Mouse (Mus musculus): ENCODE results near the gene Gstt1.

The Gstt1 gene

DNA sequence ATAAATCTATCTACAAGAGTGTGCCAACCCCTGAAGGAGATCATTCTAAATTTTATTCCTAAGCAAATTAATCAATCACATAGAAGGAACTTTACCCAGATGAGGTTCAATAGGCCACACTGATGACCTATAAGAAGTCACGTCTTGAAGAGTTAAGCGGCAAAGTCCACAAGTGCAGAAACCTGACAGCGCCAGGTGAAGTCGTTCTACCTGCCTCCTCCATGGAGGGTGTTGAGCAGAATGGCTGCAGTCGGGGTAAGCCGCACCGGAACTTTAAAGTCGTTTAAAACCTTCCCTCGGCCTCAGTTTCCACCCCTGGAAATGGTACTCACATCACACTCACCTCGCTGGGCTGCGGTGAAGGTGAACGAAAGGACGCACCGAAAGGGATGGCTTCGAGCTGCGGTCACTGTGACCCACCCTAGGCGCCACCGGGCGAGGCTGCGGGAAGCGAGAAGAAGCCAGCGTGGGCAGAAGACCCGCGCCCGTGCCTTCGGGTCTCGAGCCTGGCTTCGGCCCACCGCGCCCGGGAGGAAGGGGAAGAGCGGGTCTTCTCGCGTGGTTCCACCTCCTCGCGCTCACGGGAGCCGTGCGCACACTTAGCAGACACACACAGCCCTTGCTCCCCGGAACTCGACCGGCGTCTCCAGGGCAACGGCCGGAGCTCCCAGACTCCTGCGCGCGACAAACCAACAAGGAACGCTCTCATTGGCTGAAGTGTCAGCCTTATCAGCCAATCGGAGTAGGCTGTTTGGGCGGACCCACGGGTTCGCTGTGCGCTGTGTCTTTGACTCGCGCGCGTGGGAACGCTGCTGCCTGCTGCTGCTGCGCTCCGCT, 34.5 kb downstream of the Gstt1 start, which contains the start of gene Cabin1:
Cabin1 (minus strand) TSS at position 660 of the 837 bp plus-strand sequence.
- peak; percentile 97 to 98 for DNase-seq

DNA sequence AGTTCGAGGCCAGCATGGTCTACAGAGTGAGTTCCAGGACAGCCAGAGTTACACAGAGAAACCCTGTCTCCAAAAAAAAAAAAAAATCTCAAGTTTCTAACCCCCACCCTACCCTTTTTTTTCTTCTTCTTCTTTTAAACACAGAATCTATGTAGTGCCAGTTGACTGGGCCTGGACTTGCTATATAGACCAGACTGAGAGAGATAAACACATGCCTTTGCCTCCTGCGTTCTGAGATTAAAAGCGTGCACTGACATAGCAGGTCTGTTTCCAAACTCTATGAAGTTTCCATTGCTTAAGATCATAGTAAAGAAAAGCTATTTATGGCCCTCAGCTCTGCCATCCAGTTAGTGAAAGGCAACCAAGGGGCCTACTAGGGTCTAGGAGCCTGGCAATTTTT, 36.0 kb downstream of the Gstt1 start:
- no peak for DNase-seq

DNA sequence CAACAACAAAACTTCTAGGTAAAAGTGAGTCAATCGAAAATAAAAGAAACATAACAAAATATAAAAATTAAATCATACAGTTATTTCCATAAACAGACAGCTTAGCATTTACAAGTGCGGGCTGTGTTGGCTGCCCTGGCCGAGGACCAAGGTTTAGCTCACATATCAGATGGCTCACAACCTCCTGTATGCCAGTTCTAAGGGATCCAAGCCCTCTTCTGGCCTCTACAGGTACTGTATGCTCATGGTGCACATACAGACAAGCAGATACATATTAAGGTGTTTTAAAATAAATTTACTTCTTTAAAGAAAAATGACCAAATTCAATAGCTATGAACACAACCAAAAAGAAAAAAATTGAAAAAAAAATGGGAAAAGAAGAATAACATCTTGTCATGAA, 38.1 kb downstream of the Gstt1 start:
- no peak for DNase-seq

DNA sequence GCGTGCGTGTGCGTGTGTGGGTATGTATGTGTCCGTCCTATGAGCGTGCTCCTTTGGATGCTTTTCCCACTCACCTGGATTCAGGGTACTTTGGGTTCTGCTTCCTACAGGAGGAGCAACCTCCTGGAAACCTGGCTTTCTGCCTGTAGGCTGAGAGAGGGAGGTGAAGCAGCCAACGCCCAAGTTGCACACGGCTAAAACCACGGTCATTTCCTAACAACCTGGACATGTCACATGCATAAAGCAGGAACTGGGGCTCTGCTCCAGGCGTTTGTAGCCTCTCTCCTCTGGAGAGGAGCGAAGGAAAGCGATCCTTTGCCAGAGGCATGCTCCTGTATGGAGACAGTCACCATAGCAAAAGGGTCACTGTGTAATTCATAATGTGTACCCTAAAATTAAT, 41.7 kb downstream of the Gstt1 start:
- no peak for DNase-seq

DNA sequence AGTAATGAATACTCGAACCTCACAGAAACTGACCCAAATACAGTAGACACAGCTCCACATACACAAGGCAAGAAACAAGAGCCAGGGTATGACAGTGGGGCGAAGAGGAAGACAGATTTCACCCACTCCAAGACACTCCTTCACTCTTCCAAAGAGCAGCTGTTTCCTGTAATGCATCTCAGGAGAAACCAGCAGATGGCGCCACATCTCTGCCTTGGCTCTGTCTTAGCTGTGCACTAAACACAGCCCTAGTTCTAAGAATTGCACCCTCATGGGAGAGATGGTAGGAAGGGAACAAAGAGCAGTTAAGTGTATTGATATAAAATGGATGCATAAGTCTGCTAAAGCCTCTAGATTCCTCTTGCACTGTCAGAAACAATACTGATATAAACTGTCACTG, 54.4 kb downstream of the Gstt1 start:
- DNase-seq: peak; percentile 90 to 93

DNA sequence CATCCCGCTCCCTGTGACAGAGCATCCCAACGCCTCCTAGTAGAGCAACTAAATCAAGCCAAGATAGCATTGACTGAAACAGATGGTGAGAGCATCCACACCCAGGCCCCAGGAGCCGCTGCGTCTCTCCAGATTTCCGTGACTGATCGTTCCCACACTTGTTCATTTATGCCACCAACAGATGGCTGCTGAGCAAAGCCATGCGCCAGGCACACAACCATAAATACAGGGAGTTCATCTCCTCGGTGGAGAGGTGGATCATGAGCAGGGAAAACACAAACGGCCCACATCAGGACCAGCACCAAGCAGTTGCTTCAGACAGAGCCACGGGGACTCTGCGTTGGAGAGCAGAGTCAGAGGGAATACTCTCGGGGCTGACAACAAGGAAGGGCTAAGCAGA, 55.0 kb downstream of the Gstt1 start:
- peak; percentile 75 to 76 for DNase-seq

DNA sequence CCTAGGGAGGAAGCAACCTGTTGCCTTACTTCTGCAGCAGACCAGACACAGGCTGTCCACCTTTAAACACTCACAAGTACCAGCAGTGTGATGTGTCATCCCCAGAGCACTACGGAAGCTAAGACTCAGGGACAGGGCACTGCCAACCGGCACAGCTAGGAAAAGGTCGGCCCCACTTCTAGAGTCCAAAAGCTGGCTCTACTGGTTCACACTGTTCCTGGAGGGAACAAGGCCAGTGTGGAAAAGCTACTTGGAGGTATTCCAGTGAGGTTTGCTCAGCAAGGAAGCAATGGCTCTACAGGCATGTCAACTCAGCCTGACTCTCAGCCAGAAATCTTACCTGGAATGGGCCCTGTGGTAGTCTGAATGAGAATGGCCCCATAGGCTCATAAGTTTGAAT, 57.5 kb downstream of the Gstt1 start:
- DNase-seq: peak in 1 of 2 experiments; percentile 37

All from cerebellum, postnatal 25 days (tissue).